Mouse (Mus musculus) right cerebral cortex, adult 2 months (tissue): Measurements from ENCODE around the gene Ccdc115.
A peak's percentile ranks its signal among the peaks of the same experiment; 100 is the strongest.

Source experiments
- DNase-seq, 2 experiments: peaks; one replicate each; pipeline ENCODE4 v3.0.0; 2021 to 2022; ENCODE audit warnings: low spot score in 2 of 2

The Ccdc115 gene

GRCm38 (mm10) chr1:34439215-34439960 is at the start of gene Ccdc115, which contains the start of gene Imp4:
TSS of gene Ccdc115 (minus strand) at chr1:34439672.
TSS of gene Imp4 (plus strand) at chr1:34439851.
- peak; percentile 95 to 96 for DNase-seq

GRCm38 (mm10) chr1:34487383-34487782 is 47.9 kb upstream of the Ccdc115 start:
- DNase-seq = no peak

GRCm38 (mm10) chr1:34485461-34486188 is 46.2 kb upstream of the Ccdc115 start:
- peak; percentile 73 to 76 for DNase-seq

GRCm38 (mm10) chr1:34484470-34484869 is 45.0 kb upstream of the Ccdc115 start:
- DNase-seq = no peak

- no peak for DNase-seq
These were observed 42.6 kb upstream of the Ccdc115 start for GRCm38 (mm10) chr1:34481920-34482669.

GRCm38 (mm10) chr1:34480801-34481200 is 41.3 kb upstream of the Ccdc115 start:
- no peak for DNase-seq

GRCm38 (mm10) chr1:34478891-34479655 is 39.6 kb upstream of the Ccdc115 start:
- DNase-seq = no peak

- no peak for DNase-seq
These were observed 33.2 kb upstream of the Ccdc115 start for GRCm38 (mm10) chr1:34472427-34473300.

GRCm38 (mm10) chr1:34469801-34470200 is 30.3 kb upstream of the Ccdc115 start:
- no peak for DNase-seq

GRCm38 (mm10) chr1:34468500-34468899 is 29.0 kb upstream of the Ccdc115 start:
- DNase-seq = no peak

GRCm38 (mm10) chr1:34468051-34468450 is 28.6 kb upstream of the Ccdc115 start:
- no peak for DNase-seq

- no peak for DNase-seq
These were observed 26.0 kb upstream of the Ccdc115 start for GRCm38 (mm10) chr1:34465445-34465844.

GRCm38 (mm10) chr1:34464310-34464817 is 24.9 kb upstream of the Ccdc115 start:
- DNase-seq = peak in 1 of 2 experiments; percentile 7

GRCm38 (mm10) chr1:34462766-34463165 is 23.3 kb upstream of the Ccdc115 start:
- peak; percentile 40 to 54 for DNase-seq

GRCm38 (mm10) chr1:34460061-34460441 is 20.6 kb upstream of the Ccdc115 start:
- no peak for DNase-seq

- peak; percentile 92 to 93 for DNase-seq
These were observed 20.0 kb upstream of the Ccdc115 start, which contains the start of gene Ptpn18 for GRCm38 (mm10) chr1:34459284-34460060. TSS of gene Ptpn18 (plus strand) at chr1:34459762.

GRCm38 (mm10) chr1:34458431-34458830 is 19.0 kb upstream of the Ccdc115 start:
- DNase-seq = no peak

GRCm38 (mm10) chr1:34443124-34443523 is 3.7 kb upstream of the Ccdc115 start:
- no peak for DNase-seq

GRCm38 (mm10) chr1:34439961-34440630 is 624 bp upstream of the Ccdc115 start:
- no peak for DNase-seq
